Mouse (Mus musculus): Measurements from ENCODE around the gene Hmx2.

Gene Hmx2

DNA sequence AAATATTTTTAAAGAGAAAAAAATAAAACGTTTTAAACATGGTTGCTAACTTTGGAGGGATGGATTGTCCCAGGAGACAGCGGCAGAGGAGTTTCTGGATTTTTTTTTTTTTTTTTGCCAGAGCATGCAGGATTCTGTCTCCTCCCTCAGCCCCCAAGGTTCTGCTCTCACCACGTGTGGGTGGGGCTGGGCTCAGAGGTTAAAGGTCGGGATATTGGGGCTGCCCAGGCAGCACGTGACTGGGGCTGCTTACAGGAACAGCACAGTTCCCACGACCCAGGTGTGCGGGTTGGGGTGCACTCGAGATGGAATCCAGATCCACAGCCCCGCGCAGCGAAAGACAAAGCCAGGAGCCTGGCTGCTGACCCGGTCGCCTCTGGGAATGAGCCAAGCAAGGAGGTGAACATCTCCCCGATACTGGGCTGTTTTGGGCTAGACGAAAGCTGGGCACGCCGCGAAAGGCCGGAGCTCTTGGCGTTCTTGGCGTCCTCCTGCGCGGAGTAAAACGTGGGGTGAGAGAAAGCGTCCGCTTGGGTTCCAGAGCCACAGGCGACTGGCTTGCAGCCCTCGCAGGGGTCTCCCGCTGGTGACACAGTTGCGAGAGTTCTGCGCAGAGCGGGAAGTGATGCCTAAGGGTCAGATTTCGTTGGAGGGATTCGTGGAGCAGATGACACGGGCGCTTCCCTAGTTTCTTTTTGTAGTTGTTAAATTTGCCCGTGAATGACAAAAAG lies 8.1 kb downstream of the Hmx2 start:
- no peak for DNase-seq (ENCODE audit: low read depth in 2 of 2, low spot score in 2 of 2)

DNA sequence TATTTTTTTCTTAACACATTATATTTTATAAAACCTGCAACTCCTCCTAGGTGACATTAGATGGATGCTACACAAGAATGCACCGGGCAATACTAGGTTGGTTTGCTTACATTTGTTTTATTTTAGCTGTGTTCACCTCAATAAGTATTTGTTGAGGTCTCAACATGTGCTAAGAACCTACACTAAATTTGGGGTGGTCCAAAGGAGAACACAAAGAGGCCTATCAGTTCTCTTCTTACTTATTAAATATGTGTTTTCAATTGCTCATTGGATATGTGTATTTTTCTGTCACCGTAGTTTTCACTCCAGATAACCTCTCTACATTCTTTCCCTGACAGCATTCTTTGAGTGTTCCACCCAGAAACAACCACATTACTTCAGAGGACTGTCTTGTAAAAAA lies 9.2 kb downstream of the Hmx2 start:
- no peak for DNase-seq (ENCODE audit: low read depth in 2 of 2, low spot score in 2 of 2)

DNA sequence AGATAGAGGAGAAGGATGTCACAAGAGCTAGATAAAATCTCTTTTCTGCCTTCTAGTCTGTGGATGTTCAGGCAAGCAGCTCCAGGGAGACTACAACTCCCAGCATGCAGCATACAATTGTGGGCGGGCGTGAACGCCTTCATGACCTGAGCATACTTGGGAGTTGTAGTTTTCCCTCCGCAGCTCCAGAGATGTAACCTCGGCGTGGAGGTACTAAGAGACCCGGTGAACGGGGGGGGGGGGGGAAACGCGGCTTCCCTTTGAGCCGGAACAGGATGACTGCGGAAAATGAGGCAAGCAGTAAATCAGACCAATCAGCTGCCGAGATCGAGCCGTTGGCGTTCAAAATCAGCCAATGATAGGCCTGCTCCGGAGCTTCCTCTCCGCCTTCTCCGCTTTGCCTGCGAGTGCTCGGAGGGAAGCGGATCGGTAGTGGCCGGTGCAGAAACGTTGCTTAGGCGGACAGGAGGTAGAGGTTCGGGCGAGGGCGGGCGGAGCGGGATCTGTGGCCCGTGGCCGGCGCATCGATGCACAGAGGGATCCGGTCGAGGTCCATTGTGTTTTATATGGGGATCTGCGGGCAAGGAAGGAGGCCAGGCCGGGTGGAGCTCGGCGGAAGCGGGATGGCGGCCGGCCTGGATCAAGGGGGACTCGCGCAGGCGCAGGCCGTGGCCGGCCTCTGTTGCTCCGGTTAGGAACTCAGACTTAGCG lies 11.6 kb downstream of the Hmx2 start, which contains the start of gene Bub3:
Bub3 (plus strand) TSS at position 237 of the 711 bp plus-strand sequence.
- DNase-seq (ENCODE audit: low read depth in 2 of 2, low spot score in 2 of 2): peak; percentile 83 to 86

DNA sequence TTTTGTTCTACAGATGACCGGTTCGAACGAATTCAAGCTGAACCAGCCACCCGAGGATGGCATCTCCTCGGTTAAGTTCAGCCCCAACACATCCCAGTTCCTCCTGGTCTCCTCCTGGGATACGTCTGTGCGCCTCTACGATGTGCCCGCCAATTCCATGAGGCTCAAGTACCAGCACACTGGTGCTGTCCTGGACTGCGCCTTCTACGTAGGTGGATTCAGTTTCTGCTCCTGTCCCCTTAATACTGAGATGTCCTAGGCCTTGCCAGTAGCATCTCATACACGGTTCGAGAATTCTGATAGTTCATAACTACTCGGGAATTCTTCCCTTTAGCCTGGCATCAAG lies 12.1 kb downstream of the Hmx2 start:
- no peak for DNase-seq (ENCODE audit: low read depth in 2 of 2, low spot score in 2 of 2)

DNA sequence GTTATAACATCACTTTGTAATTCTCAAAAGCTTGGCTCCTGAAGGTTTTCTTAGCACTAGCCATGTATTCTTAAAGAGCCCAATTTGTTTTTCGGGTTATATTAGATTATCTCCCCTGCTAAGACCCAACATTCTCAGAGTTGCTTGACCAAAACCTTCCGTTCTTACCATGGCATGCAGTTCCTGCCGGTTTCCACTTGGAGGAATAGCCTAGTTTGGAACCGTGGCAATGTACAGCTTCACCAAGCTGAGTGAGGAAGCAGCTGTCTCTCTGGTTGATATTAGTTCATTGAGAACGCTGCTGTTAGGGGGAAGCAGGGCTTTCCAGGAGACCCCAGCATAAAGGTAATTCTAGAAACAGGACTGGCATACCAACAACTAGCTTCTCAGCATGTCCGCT lies 26.7 kb downstream of the Hmx2 start:
- DNase-seq (ENCODE audit: low read depth in 2 of 2, low spot score in 2 of 2): no peak

DNA sequence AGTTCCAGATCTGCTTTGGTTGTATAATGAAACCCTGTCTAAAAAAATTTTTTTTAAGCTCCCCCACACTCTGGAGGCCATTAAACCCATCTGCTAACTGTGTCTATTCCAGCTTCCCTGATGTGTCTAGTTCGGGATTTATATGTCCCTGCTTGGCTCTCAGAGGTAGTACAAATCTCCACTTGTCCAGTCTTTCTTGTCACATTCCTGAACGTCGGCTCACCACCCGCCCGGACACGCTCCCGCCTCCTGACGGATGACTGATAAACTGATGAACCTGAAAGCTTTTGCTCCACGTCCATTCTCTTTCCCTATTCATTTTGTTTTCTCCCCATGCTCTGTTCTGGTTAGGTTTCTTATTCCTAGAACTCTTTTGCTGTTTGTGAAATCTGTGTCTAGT lies 33.6 kb downstream of the Hmx2 start:
- no peak for DNase-seq (ENCODE audit: low read depth in 2 of 2, low spot score in 2 of 2)

DNA sequence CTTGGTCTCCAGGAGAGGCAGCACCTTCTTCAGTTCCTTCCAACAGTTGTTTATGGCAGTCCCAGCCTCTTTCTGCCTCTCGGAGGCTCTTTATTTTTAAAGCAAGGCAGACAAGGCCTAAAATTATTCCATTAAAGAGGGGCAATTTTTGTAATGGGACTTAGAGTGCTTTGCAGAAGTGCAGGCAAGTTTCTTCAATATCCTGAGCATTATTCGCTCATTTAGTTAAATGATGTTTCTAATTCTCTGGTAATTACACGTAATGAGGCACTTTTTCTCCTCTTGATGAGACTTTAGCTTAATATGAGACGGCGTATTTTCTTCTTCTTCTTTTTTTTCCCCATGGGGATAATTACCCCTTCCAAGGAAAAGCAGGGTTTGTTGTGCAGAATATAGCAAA lies 37.0 kb downstream of the Hmx2 start:
- no peak for DNase-seq (ENCODE audit: low read depth in 2 of 2, low spot score in 2 of 2)

DNA sequence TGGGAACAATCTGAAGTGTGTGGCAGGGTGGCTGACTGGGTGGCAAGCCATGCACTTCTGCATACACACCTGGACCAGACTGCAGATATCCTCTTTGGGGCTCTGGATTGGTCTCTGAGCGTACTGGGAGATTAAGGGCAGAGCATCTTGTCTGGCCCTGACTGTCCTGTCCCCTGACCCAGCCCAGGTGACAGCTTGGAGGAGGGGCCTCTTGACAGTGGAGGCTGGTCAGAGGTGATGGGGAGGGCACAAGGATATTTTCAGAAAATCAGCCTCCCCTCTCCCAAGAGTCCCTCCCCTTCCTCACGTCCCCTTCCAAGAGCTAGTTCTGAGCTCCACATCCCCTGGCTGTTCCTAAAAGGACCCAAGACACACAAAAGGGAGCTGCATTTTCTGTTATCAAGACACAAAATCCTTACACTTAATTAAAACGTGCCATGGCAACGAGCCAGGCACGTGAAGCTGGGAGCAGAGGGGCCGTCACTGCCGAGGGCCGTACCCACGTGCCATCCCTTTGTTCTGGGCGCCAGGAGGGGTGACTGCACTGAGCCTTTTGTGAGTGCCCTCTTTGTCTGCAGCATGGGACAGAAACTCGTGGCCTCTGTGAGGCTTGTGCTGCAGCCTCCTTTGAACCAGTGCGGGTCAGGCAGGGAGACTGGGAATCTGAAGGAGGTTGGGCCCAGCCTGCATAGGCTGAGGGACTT lies 49.4 kb downstream of the Hmx2 start:
- DNase-seq (ENCODE audit: low read depth in 2 of 2, low spot score in 2 of 2): no peak

DNA sequence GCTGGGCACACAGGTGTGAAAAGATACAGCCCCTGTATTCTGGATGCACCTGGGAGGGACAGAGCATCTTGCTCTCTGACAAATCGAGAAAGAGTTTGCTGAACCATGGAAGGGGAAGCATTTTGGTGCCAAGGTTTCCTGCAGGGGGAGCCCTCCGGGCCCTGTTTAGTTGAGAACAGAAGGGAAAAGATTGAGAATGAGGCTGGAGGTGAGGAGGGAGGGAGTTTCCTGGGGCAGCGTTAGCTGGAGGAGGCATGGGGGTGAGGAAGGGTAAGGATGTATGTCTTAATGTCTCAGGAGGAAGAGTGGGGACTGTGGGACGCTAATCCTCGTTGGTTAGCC lies 49.9 kb downstream of the Hmx2 start:
- DNase-seq (ENCODE audit: low read depth in 2 of 2, low spot score in 2 of 2): no peak

DNA sequence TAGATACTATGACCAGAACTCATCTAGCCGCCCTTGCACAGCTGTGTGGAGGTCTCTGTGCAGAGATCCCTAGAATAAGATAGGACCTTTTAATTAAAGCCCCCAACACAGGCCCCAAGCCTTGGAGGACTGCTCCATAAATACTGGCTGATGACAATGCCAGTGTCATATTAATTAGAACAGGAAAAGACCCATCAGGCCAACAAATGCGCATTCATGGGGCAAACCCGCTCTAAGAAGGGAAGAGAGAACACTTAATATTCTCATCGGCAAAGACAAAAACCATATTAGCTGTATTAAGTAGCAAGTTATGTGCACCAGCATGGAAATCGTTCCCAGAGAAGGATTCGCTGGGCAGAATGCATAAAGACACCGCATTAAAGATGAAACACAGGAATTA lies 53.5 kb downstream of the Hmx2 start:
- no peak for DNase-seq (ENCODE audit: low read depth in 2 of 2, low spot score in 2 of 2)

DNA sequence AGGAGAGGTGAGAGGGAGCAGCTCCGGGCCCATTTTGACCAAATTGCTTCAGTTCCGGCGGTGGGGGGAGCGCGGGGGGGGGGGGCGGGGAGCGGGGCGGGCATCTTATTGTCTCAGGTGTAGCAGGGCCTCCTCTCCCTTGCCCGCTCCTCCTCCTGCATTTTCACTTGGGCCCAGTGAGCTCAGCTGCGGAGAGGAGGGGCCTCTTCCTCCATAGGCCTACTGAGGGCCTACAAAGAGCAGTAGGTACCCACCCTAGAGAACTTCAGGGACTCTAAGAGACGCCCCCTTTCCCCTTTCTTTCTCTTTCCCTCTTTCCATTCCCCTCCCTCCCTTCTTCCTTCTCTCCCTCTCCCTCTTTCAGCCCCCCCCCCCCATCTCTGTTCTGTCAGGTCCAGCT lies 54.6 kb downstream of the Hmx2 start:
- DNase-seq (ENCODE audit: low read depth in 2 of 2, low spot score in 2 of 2): no peak

DNA sequence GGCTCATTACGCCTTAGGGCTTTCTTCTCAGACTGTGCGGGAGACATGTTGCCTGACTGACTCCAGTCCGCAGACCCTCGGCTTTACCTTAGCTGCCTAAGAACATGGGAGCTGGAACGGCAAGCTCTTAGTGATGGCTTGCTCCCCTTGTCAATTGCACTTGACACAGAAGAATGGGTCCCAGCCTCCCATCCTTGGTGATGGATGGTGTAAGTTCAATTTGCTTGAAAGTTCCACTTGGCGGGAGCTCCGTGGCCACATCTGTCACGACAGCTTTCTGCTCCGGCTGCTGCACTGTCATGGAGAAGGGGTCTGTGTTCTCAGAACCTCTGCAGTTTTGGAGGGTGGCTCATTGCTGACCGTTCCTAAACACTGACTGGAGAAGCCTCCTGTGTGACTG lies 56.4 kb downstream of the Hmx2 start:
- no peak for DNase-seq (ENCODE audit: low read depth in 2 of 2, low spot score in 2 of 2)

DNA sequence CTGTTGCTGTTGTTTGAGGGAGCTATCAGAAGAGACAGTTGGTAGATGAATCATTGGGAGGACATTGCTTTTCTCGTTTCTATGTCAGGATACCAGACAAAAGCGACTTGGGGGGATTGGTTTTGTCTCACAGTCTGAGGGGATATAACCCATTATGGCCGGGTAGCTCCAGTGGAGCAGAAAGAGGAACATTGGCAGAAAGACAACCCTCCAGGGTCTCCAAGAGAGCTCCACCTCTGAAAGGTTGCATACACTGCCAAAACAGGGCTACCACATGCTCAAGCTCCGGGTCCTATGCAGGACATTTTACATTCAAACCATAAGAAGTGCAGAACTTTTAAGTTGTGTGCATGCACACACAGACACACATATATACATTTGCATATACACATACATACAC lies 56.9 kb downstream of the Hmx2 start:
- no peak for DNase-seq (ENCODE audit: low read depth in 2 of 2, low spot score in 2 of 2)
